Mouse (Mus musculus): Measurements from ENCODE around the gene Klhl5.

DNA sequence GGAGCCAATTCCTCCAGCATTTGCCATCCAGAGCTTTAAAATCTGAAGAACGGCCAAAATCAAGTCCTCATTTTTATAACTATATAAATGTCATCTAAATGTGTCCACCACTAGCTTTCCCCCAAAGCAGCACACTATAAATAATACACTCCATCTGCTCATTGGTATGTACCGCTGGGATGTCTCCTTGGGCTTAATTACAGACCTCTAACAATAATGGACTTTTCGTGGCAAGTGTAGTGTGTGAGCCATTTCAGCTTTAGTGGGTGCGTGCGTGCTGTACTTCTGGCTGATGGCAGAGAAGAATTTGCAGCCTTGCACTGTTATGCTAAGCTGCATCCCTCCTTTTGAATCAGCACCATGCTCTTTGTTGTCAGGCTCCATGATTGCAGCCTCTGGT is 84.3 kb downstream of the Klhl5 start:
- TF ChIP-seq CTCF (IDR thresholded peaks at IDR 0.05) (no peak), POLR2A (IDR thresholded peaks at IDR 0.05; ENCODE audit: insufficient read depth, low read depth, low read length) (no peak), EP300 (IDR thresholded peaks at IDR 0.05; ENCODE audit: insufficient read depth, low read depth, low read length) (no peak)
